Mouse (Mus musculus) ES-E14 (cell line): ENCODE data around the gene Tmem156. TPM values are rescaled to one million over a fixed set of nuclear protein-coding genes. Genes with fewer than 3 reads are reported as not detected.

Source experiments
- DNase-seq: peaks from one replicate; pipeline ENCODE4 v3.0.0-alpha.2; 2013; ENCODE audit warnings: low read depth, low spot score
- H3K27ac ChIP-seq: 2 replicates; pipeline ENCODE4 v1.5.1; 2012; ENCODE audit warnings: low read depth, mild to moderate bottlenecking, low read length, moderate library complexity, mixed read lengths; ENCODE audit not compliant: poor library complexity, insufficient read depth, severe bottlenecking
- H3K36me3 ChIP-seq: 2 replicates; pipeline ENCODE4 v1.6.1; 2012; ENCODE audit warnings: mild to moderate bottlenecking, low read length, moderate library complexity, mixed read lengths; ENCODE audit not compliant: control insufficient read depth, poor library complexity, insufficient read depth, severe bottlenecking
- H3K4me1 ChIP-seq, 2 experiments: fragments of 150-350 bp in 1 of 2; sonication (generic) in 1 of 2; 2 replicates each; pipeline ENCODE4 v1.6.1; 2012; ENCODE audit warnings: low read length in 2 of 2, mild to moderate bottlenecking in 1 of 2, mixed read lengths in 1 of 2; ENCODE audit not compliant: control insufficient read depth in 2 of 2, insufficient read depth in 2 of 2, poor library complexity in 1 of 2
- H3K4me3 ChIP-seq, 2 experiments: fragments of 150-350 bp in 1 of 2; sonication (generic) in 1 of 2; 2 replicates each; pipeline ENCODE4 v1.5.1; 2012; ENCODE audit warnings: low read length in 2 of 2, low read depth in 1 of 2, mild to moderate bottlenecking in 1 of 2, mixed read lengths in 1 of 2; ENCODE audit not compliant: insufficient read depth in 1 of 2, poor library complexity in 1 of 2, severe bottlenecking in 1 of 2
- H3K9ac ChIP-seq: 2 replicates; pipeline ENCODE4 v1.6.1; 2012; ENCODE audit warnings: low read depth, mild to moderate bottlenecking, low read length, mixed read lengths; ENCODE audit not compliant: poor library complexity, insufficient read depth, severe bottlenecking
- H3K9me3 ChIP-seq: fragments of 150-350 bp; sonication (generic); 2 replicates; pipeline ENCODE4 v1.6.1; 2012; ENCODE audit warnings: low read depth, mild to moderate bottlenecking, low read length; ENCODE audit not compliant: control insufficient read depth, insufficient read depth
- CHD2 ChIP-seq: IDR thresholded peaks from 2 replicates; pipeline ENCODE4 v1.6.1; 2014; ENCODE audit warnings: mild to moderate bottlenecking, low read depth, low read length, inconsistent platforms
- HCFC1 ChIP-seq: IDR thresholded peaks from 2 replicates; pipeline ENCODE4 v1.6.1; 2012; ENCODE audit warnings: low read length, inconsistent platforms, borderline replicate concordance; ENCODE audit not compliant: insufficient read depth
- MAFK ChIP-seq: IDR thresholded peaks from 2 replicates; pipeline ENCODE4 v1.6.1; 2014; ENCODE audit warnings: mild to moderate bottlenecking, low read depth, low read length, inconsistent platforms; ENCODE audit not compliant: insufficient read depth
- ZC3H11A ChIP-seq: IDR thresholded peaks from 2 replicates; pipeline ENCODE4 v1.6.1; 2012; ENCODE audit warnings: low read depth, mild to moderate bottlenecking, inconsistent platforms, low read length, borderline replicate concordance
- ZNF384 ChIP-seq: IDR thresholded peaks from 2 replicates; pipeline ENCODE4 v1.6.1; 2012; ENCODE audit warnings: low read depth, low read length, inconsistent platforms
- in situ Hi-C, 2 experiments: fragments of 600-800 bp; cut with MboI; formaldehyde crosslinking; loops; one replicate each; pipeline ENCODE4 v1.15.1; 2025; ENCODE audit warnings: low sequenced_read_pairs in 2 of 2, inconsistent platforms in 1 of 2; ENCODE audit not compliant: unreplicated experiment in 2 of 2
- total RNA-seq: library from RNA; depleted of rRNA; stranded (reverse); fragments of 300-350 nt; gene quantifications from 2 replicates; pipeline ENCODE4 v1.2.3, GENCODE M21; 2012

The Tmem156 gene
- total RNA-seq, 1 experiment, result 0.40 TPM

DNA sequence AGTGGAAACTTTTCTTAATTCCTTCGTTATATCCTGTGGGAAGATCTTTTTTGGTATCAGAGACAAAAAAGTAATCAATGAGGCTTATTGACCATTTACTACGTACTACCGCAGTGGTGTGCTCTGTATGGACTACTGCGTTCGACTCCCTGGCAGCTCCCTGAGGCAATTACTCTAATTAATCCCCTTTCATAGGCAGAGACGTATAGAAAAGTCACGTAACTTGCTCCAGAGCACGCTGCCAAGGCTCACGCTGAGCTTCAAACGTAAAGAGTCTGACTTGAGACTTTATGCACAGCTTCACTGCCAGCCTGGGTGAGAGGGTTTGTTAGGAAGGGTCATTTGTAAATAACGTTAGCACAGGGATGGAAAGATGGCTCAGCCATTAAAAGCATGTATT lies 8.1 kb upstream of the Tmem156 start:
- peaks cover 0 to 2% of the 10 kb centered on the region in 2 experiments; a peak in 2 of 4 replicates for H3K4me1 ChIP-seq
- TF ChIP-seq ZC3H11A, result no peak
- TF ChIP-seq HCFC1, result no peak
- in situ Hi-C loops, result no loop called here

GRCm38 (mm10) chr5:65097457-65097856 lies 5.5 kb upstream of the Tmem156 start:
- Histone ChIP-seq H3K4me3 (no peak overlapping the region), H3K9me3 (no peaks in the 10 kb centered on the region), H3K9ac (no peak overlapping the region), H3K27ac (no peak overlapping the region), H3K4me1 (peaks cover 0 to 2% of the 10 kb centered on the region in 2 experiments; a peak in 2 of 4 replicates), H3K36me3 (no peaks in the 10 kb centered on the region)
- no peak for DNase-seq
- TF ChIP-seq HCFC1 (no peak), ZC3H11A (no peak)
- in situ Hi-C loops, result no loop called here

More for the DNA sequence above, 8.1 kb upstream of the Tmem156 start:
- Histone ChIP-seq H3K27ac (no peak overlapping the region), H3K4me3 (no peak overlapping the region), H3K9me3 (no peaks in the 10 kb centered on the region), H3K36me3 (no peaks in the 10 kb centered on the region), H3K9ac (no peak overlapping the region)
- no peak for DNase-seq

GRCm38 (mm10) chr5:65096805-65097204 lies 4.9 kb upstream of the Tmem156 start:
- in situ Hi-C loops, result no loop called here
- no peak overlapping the region for H3K9ac ChIP-seq
- no peak for DNase-seq

DNA sequence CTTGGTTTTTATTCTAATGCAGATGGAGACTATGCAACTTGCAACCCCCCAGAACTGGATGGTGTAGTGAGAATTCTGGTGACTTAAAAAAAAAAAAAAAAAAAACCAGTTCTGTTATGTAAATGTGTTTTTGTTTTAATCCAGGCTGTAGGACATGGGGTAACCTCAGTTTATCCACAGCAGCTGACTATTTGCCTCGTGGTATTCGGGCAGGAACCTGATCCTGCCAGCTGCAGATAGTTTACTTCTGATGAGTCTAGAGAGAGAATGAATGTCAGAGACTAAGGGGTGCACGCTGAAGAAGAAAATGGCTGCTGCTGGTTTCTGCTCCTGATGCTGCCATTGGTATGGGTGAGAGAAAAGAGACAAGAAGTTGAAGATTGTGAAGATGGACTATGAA lies 4.2 kb upstream of the Tmem156 start:
- Histone ChIP-seq H3K9me3 (no peaks in the 10 kb centered on the region), H3K36me3 (no peaks in the 10 kb centered on the region), H3K4me3 (no peak overlapping the region), H3K27ac (no peak overlapping the region), H3K9ac (no peak overlapping the region), H3K4me1 (peaks cover 4 to 5% of the 10 kb centered on the region in 2 experiments; a peak in 3 of 4 replicates)
- DNase-seq, result no peak
- TF ChIP-seq MAFK (no peak), HCFC1 (no peak), ZNF384 (peak; percentile 54; the same call in 1 of the 2 replicates)
- in situ Hi-C loops, result no loop called here

More at GRCm38 (mm10) chr5:65096805-65097204, 4.9 kb upstream of the Tmem156 start:
- H3K27ac ChIP-seq, result no peak overlapping the region
- peaks cover 2 to 4% of the 10 kb centered on the region in 2 experiments; a peak in 3 of 4 replicates for H3K4me1 ChIP-seq
- no peak overlapping the region for H3K4me3 ChIP-seq
- TF ChIP-seq MAFK (no peak), ZC3H11A (no peak), HCFC1 (no peak), ZNF384 (no peak), CHD2 (no peak)
- H3K36me3 ChIP-seq, result no peaks in the 10 kb centered on the region
- H3K9me3 ChIP-seq, result no peaks in the 10 kb centered on the region

- Histone ChIP-seq H3K4me3 (no peak overlapping the region), H3K9me3 (no peaks in the 10 kb centered on the region), H3K27ac (no peak overlapping the region), H3K36me3 (no peaks in the 10 kb centered on the region), H3K9ac (no peak overlapping the region), H3K4me1 (peaks cover 4 to 5% of the 10 kb centered on the region in 2 experiments; a peak in 3 of 4 replicates)
- in situ Hi-C loops, result no loop called here
- TF ChIP-seq HCFC1 (no peak), ZNF384 (no peak), MAFK (no peak), ZC3H11A (no peak)
- DNase-seq, result no peak
Observed at GRCm38 (mm10) chr5:65094902-65095545, 3.1 kb upstream of the Tmem156 start.
